Mouse (Mus musculus): ENCODE measurements around the gene Sash1. TPM values are rescaled to one million over a fixed set of nuclear protein-coding genes. Genes with fewer than 3 reads are reported as not detected.
"Not testable (repeated sequence)": the region's sequence is repeated elsewhere in the genome, so short reads cannot be mapped to it uniquely, and the experiment has no call there.

The Sash1 gene
- polyA plus RNA-seq, 1 experiment from 2014 or later = 5.5 TPM

DNA sequence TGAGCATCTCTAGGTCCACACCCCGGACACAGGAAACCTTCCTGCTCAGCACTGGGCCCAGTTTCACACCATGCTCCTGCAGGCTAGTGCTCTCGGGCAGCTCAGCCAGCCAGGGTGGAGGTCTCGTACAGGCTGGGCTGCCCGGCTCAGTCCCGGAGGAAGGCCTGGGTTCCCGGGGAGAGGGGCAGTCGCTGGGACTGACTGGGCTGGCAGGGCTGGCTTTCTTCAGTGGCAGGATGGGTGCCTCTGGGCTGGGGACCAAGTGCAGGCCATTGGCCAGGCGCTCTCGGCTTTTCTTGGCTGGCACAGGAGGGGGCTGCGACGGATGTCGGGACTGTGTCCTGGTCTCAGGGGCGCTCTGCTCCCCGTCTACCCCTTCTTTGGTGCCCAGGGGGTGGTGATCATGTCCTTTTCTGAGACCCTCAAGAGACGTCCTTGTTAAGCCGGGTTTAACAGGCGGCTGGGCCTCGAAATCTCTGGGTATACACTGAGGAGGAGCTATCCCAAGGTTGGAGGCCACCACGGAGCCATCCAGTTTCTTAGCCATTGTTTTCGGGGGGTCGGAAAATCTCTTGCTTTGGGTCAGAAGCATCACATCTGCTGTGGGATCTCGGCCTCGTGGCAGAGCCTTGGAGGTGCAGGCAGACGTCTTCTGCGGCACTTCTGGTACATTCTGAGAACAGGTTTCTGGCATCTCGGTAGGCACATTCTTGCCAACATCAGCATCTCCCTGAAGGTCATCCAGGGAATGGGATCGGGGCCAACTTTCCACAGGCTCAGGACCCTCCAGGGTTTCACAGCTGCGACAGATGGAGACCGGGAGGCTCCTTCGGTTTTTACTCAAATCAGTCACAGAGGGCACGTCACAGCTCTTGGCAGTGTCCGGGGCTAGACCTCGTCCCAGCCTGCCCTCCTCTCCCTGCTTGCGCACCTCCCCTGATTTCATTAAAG is 156.2 kb downstream of the Sash1 start:
- Histone ChIP-seq H3K9ac (no peak overlapping the region), H3K4me1 (no peaks in the 10 kb centered on the region), H3K27me3 (no peaks in the 10 kb centered on the region), H3K4me2 (replicated peaks) (no peak overlapping the region), H3K4me3 (no peak overlapping the region), H3K27ac (no peak overlapping the region), H3K9me3 (replicated peaks) (no peaks in the 10 kb centered on the region), H3K36me3 (peaks cover 60% of the 10 kb centered on the region)
- 94% methylated on average over 34 of the region's 34 CpGs for WGBS
- ATAC-seq (ENCODE audit: low FRiP score) = no peak

DNA sequence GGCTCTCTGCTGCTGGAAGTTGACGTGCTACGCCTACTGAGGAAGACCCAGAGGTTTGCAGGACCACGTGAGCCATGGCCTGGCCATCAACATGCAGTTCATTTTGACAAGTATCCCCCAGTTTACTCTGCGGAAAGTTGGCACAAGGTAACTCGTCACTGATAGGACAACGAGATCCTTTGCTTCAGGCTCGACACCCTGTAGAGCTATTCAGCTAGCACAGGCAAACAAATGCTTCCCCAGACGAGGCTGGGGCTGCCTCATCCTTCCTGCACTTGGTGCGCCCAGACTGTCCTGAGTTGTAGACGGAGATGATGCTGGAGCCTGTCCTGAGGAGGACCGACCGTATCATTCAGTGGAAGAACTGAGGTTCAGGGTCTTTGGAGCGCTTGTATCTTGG is 166.5 kb downstream of the Sash1 start:
- Histone ChIP-seq H3K27ac (no peak overlapping the region), H3K9me3 (replicated peaks) (no peaks in the 10 kb centered on the region), H3K4me1 (no peaks in the 10 kb centered on the region), H3K36me3 (peaks cover 6% of the 10 kb centered on the region; the same call in 1 of the 2 replicates), H3K4me3 (no peak overlapping the region), H3K9ac (no peak overlapping the region), H3K27me3 (no peaks in the 10 kb centered on the region), H3K4me2 (replicated peaks) (no peak overlapping the region)
- WGBS = 52% methylated on average over 13 of the region's 13 CpGs
- no peak for ATAC-seq (ENCODE audit: low FRiP score)

DNA sequence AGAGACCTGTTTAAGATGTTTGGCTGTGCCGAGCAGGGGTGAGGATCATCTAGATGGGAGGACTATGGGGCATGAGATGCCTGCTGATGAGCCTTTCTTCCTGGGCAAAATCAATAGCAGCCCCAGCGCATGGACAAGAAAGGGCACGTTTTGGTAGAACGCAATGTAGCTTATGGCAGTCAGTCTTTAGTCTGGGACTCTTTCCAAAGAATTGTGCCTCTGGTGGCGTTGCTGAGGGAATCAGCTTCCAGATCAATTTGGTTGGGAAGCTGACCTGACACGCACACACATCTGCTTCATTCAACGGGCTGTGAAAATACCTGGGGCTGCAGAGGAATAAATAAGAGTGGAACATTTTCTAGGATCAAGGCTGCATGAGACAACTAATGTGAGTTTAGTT is 167.0 kb downstream of the Sash1 start:
- Histone ChIP-seq H3K9ac (no peak overlapping the region), H3K36me3 (peaks cover 6% of the 10 kb centered on the region; the same call in 1 of the 2 replicates), H3K4me2 (replicated peaks) (no peak overlapping the region), H3K27me3 (no peaks in the 10 kb centered on the region), H3K27ac (no peak overlapping the region), H3K4me3 (no peak overlapping the region), H3K4me1 (no peaks in the 10 kb centered on the region), H3K9me3 (replicated peaks) (no peaks in the 10 kb centered on the region)
- WGBS = 86% methylated on average over 7 of the region's 7 CpGs
- ATAC-seq (ENCODE audit: low FRiP score) = no peak

DNA sequence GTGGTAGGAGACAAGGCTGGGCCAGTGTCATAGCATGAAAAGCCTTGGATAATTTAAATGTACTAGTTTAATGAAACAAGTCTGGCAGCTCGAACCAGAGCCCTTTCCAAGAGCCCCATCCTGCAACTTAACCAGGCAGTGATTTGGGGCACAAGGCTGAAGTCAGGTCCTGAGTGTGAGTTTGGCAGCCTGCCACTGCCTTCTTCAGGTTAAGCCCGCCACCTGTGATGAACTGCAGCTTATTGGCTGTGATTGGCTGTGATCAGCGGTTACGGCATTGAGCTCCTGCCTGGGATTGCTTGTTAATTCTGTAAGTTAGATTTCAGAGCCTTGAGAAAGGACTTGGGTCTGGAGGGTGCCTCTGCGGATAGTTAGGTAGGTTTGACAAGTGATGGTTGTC is 168.7 kb downstream of the Sash1 start:
- Histone ChIP-seq H3K27me3 (no peaks in the 10 kb centered on the region), H3K36me3 (no peaks in the 10 kb centered on the region), H3K9me3 (replicated peaks) (no peaks in the 10 kb centered on the region), H3K4me3 (no peak overlapping the region), H3K9ac (no peak overlapping the region), H3K4me2 (replicated peaks) (no peak overlapping the region), H3K27ac (no peak overlapping the region), H3K4me1 (no peaks in the 10 kb centered on the region)
- ATAC-seq (ENCODE audit: low FRiP score) = no peak
- 87% methylated on average over 5 of the region's 5 CpGs for WGBS

DNA sequence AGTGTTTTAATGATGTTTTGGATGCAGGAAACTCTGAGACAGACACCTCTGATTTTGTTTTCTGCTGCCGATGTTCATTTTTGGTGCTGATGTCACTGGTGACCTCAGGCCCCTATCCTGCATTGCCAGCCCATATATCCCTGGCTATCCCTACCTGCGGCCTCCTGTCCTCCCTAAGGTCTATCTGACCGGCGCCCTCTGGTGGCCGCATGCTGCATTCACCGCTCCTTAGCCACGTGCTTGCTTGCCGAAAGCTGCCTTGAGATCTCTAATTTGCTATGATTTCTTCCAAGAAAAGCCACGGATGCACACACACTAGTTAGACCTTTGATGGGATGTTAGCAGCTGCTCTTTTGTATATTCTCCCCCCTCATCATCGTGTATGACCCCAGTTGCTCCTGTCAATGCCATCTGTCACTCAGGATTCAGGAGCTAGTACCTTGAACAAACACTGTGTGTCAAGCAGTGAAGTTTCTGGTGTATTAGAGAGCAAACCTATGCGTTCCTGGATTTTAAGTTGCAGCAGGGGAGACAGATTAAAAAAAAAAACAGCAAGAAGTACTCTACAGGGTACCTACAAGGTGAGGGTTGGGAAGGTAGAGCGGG is 170.1 kb downstream of the Sash1 start:
- no peak overlapping the region for H3K27ac ChIP-seq
- no peaks in the 10 kb centered on the region for H3K9me3 ChIP-seq (replicated peaks)
- H3K4me1 ChIP-seq = no peaks in the 10 kb centered on the region
- no peak overlapping the region for H3K9ac ChIP-seq
- H3K4me2 ChIP-seq (replicated peaks) = no peak overlapping the region
- H3K36me3 ChIP-seq = no peaks in the 10 kb centered on the region
- no peak overlapping the region for H3K4me3 ChIP-seq
- 14% methylated on average over 12 of the region's 12 CpGs for WGBS
- peak; percentile 58; the same call in 1 of the 2 replicates for ATAC-seq (ENCODE audit: low FRiP score)
- H3K27me3 ChIP-seq = no peaks in the 10 kb centered on the region

DNA sequence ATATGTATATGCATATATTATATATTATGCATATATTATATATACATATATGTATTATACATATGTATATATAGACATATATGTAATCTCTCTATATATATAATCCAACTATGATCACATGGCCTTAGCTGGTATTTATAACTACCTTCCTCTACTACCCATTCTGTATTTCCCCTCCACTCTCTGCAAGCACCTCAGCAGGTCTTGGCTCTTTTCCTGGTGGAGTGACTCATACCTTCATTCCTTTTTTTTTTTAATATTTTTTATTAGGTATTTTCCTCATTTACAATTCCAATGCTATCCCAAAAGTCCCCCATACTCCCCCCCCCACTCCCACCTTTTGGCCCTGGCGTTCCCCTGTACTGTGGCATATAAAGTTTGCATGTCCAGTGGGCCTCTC is 189.2 kb downstream of the Sash1 start:
- not testable (repeated sequence) for H3K36me3 ChIP-seq; H3K4me2 ChIP-seq (replicated peaks); H3K4me3 ChIP-seq; H3K27me3 ChIP-seq; H3K27ac ChIP-seq; ATAC-seq (ENCODE audit: low FRiP score); H3K9me3 ChIP-seq (replicated peaks); H3K9ac ChIP-seq; H3K4me1 ChIP-seq
- WGBS = 88% methylated on average over 1 of the region's 1 CpGs

DNA sequence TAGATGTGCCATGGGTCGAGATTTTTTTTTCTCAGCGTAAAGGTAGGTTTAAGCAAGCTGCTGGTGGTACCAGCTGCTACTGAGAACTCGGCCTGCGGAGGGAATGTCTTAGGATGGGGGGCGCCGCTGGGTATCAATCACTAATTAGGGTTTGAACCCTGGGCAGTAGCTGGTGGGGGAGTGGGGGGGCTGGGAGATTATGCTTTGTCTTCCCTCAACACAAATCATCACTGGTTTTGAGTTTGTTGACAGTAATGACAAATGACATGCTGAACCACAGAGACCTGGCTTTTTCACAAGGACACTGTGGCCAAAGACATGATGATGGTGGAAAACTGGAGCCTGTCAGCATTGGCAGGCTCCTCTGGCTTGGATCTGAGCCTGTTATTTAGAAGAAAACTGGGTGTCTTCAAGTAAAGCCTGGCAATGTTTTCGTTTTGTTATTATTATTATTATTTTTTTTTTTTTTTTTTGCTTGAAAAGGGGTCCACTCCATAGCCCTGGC is 191.8 kb downstream of the Sash1 start:
- no peak for ATAC-seq (ENCODE audit: low FRiP score)
- no peaks in the 10 kb centered on the region for H3K36me3 ChIP-seq
- H3K9me3 ChIP-seq (replicated peaks) = no peaks in the 10 kb centered on the region
- H3K4me1 ChIP-seq = no peaks in the 10 kb centered on the region
- no peak overlapping the region for H3K4me3 ChIP-seq
- H3K9ac ChIP-seq = no peak overlapping the region
- H3K27me3 ChIP-seq = no peaks in the 10 kb centered on the region
- H3K4me2 ChIP-seq (replicated peaks) = no peak overlapping the region
- no peak overlapping the region for H3K27ac ChIP-seq
- 86% methylated on average over 7 of the region's 7 CpGs for WGBS

DNA sequence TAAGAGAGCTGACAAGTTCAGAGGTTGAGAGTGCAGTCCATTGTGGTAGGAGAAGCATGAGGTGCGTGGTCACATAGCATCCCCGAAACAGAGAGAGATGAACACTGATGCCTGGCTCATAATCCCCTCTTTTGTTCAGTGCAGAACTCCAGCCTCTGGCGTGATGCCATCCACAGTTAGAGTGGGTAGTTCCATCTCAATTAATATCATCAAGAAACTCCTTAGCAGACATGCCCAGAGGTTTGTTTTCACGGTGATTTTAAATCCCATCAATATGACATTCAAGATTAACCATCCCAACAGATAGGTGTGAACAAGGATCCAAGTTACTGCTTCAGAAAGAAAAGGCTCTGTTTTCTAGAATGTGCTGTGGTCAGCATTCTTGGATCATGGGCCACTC is 192.3 kb downstream of the Sash1 start:
- H3K27ac ChIP-seq = no peak overlapping the region
- no peaks in the 10 kb centered on the region for H3K9me3 ChIP-seq (replicated peaks)
- no peak for ATAC-seq (ENCODE audit: low FRiP score)
- H3K27me3 ChIP-seq = no peaks in the 10 kb centered on the region
- H3K4me3 ChIP-seq = no peak overlapping the region
- H3K36me3 ChIP-seq = no peaks in the 10 kb centered on the region
- H3K4me2 ChIP-seq (replicated peaks) = no peak overlapping the region
- no peak overlapping the region for H3K9ac ChIP-seq
- no peaks in the 10 kb centered on the region for H3K4me1 ChIP-seq
- 91% methylated on average over 4 of the region's 4 CpGs for WGBS

DNA sequence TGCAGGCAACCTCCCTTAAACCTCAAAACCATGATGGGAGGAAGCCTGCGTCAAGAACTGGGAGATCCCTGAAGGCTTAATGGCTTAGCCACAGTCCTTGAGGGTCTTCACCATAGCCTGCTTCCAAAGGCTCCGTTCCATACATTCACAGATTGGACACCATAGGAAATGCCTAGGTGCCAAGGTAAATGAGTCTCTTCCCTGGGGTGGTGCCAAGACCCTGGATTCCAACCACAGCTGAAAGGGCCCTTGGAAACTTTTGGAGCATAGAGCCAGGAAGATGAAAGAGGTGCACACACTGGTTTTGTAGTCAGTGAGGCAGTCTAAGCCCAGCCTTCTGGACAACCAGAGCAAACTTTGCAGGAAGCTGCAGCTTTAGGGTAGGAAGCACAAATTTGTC is 193.3 kb downstream of the Sash1 start:
- Histone ChIP-seq H3K9me3 (replicated peaks) (no peaks in the 10 kb centered on the region), H3K36me3 (no peaks in the 10 kb centered on the region), H3K27ac (no peak overlapping the region), H3K4me2 (replicated peaks) (no peak overlapping the region), H3K9ac (no peak overlapping the region), H3K4me1 (no peaks in the 10 kb centered on the region), H3K27me3 (no peaks in the 10 kb centered on the region), H3K4me3 (no peak overlapping the region)
- no peak for ATAC-seq (ENCODE audit: low FRiP score)
- WGBS = 93% methylated on average over 2 of the region's 2 CpGs

DNA sequence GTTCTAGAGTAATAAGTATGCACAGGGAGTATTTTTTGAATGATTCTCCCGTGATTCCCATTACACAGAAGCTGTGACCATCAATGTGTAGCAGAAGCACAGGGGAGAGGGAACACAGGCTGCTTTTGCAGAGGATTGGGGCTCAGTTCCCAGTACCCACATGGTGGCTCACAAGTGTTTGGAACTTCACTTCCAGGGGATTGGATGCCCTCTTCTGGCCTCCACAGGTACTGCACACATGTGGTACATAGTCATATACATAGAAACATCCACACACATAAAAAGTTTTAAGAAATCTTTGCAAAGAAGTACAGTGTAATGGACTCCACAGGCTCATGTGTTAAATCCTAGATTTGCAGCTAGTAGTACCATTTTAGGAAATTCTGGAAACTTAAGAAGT is 199.7 kb downstream of the Sash1 start:
- Histone ChIP-seq H3K36me3 (no peaks in the 10 kb centered on the region), H3K4me3 (no peak overlapping the region), H3K9ac (no peak overlapping the region), H3K27ac (no peak overlapping the region), H3K27me3 (no peaks in the 10 kb centered on the region), H3K9me3 (replicated peaks) (no peaks in the 10 kb centered on the region), H3K4me1 (no peaks in the 10 kb centered on the region), H3K4me2 (replicated peaks) (no peak overlapping the region)
- WGBS = 89% methylated on average over 1 of the region's 1 CpGs
- ATAC-seq (ENCODE audit: low FRiP score) = no peak

DNA sequence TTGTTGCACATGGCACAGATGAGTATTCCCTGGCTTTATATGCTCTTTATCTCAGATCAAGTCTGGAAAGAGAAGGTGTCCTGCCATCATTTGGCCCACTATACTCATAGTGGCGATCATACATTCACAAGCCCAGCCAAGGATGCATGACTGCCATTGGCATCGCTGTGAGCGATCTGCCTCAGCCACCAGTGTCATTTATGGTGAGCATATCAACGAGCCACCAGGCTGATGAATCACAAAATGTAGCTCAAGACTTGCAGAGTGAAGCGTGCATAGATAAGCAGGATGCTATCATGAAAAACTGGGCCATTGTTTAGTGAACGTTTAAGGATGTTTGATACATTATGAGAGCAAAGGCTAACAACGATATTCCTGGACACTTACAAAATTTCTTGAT is 200.6 kb downstream of the Sash1 start:
- WGBS = 90% methylated on average over 7 of the region's 7 CpGs
- ATAC-seq (ENCODE audit: low FRiP score) = no peak
- Histone ChIP-seq H3K9ac (no peak overlapping the region), H3K27me3 (no peaks in the 10 kb centered on the region), H3K36me3 (no peaks in the 10 kb centered on the region), H3K9me3 (replicated peaks) (no peaks in the 10 kb centered on the region), H3K27ac (no peak overlapping the region), H3K4me1 (no peaks in the 10 kb centered on the region), H3K4me2 (replicated peaks) (no peak overlapping the region), H3K4me3 (no peak overlapping the region)

DNA sequence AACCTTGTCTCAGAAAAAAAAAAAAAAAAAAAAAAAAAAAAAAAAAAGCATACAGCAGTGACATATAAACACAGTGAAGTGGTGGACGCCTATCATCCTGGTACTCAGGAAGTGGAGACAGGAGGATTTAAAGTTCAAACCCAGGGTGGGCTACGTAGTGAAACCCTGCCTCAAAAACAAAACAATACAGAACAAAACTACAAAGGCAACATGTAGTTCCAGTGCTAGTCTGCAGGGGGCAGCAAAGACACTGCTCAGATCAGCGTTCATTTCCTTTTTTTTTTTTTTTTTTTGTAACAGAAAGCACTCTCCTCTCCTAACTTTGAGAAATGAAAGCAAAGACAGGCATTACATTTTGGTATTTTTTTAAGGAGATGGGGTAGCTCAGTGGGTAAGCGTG is 203.0 kb downstream of the Sash1 start:
- no peak for ATAC-seq (ENCODE audit: low FRiP score)
- Histone ChIP-seq H3K4me3 (no peak overlapping the region), H3K4me2 (replicated peaks) (no peak overlapping the region), H3K27me3 (no peaks in the 10 kb centered on the region), H3K9ac (no peak overlapping the region), H3K9me3 (replicated peaks) (no peaks in the 10 kb centered on the region), H3K4me1 (no peaks in the 10 kb centered on the region), H3K36me3 (no peaks in the 10 kb centered on the region), H3K27ac (no peak overlapping the region)
- 28% methylated on average over 4 of the region's 4 CpGs for WGBS

DNA sequence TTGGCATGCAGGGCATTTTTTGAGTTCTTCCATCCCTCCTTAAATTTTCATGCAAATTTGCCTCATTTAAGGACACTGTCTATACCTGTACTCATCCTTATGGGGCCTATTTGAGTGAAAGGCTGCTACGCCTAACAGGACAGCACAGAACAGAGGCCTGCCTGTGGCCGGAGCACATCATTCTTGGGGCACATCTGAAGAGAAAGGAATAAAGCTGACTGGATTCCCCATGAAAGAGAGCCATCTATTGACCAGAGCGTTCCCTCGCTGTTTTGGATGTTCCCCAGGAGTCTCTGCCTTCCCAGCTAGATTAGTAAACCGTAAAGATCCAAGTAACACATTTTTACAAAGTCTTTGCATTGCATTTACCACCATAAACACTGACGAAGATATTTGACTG is 203.5 kb downstream of the Sash1 start:
- Histone ChIP-seq H3K9me3 (replicated peaks) (no peaks in the 10 kb centered on the region), H3K27ac (no peak overlapping the region), H3K9ac (no peak overlapping the region), H3K4me3 (no peak overlapping the region), H3K4me2 (replicated peaks) (no peak overlapping the region), H3K27me3 (no peaks in the 10 kb centered on the region), H3K4me1 (no peaks in the 10 kb centered on the region), H3K36me3 (no peaks in the 10 kb centered on the region)
- 78% methylated on average over 6 of the region's 6 CpGs for WGBS
- ATAC-seq (ENCODE audit: low FRiP score) = no peak
